Mouse (Mus musculus): Measurements from ENCODE around the gene Cds1.

Gene Cds1

DNA sequence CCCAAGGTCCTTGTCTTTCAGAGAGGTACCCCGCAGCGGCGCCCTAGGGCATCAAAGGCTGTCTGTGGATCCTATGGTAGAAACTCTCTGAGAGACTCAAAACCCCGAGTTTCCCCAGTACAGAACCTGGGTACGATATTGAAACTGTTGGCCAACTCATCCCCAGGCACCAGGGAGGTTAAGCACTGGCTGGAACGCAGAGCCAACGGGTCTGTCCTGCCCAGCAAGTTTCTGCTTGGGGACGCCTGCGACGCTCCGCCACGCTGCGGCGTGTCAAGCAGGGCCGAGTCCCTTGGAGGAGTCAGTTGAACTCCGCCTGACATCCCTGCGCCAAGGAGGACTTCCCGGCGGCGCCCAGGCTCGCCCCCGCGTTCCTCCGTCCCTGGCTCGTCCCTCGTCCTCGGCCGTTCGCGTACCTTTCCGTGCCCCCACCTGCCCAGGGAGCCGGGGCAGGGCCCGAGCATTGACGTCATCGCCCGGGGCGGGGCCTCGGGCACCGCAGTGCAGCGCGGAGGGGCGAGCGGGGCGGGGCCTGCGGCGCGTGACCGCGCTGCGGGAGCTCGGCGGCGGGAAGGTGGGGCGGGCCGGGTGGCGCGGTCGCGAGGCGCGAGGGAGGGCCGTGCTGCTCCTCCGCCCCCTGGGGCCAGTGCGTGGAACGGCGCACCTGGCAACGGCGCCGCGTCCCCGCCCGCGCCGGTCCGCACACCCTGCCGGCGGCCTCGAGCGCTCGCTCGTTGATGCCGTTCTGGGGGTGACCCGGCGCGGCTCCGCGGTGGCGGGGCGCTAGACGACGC lies at the start of gene Cds1:
TSS of gene Cds1 (plus strand) at position 577 of the 794 bp plus-strand sequence.
- DNase-seq (ENCODE audit: low read depth, low spot score), result no peak

GRCm38 (mm10) chr5:101724216-101724615 lies 40.7 kb upstream of the Cds1 start:
- DNase-seq (ENCODE audit: low read depth, low spot score), result no peak

DNA sequence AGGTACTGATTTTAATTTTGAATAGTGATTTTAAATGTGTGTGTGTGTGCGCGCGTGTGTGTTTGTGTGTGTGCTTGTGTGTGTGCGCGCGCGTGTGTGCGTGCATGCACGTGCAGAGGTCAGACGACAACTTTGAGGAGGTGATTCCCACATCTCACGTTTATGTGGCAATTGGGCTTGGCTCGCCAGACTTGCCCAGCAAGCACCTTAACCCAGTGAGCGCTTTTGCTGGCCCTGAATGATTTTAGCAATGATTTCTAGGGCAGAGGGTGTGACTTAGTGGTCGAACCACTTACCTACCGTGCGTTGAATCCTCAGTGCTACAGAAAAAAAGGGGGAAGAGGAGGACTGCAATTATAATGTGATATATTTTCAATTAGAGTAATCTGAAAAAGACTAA lies 40.2 kb upstream of the Cds1 start:
- DNase-seq (ENCODE audit: low read depth, low spot score), result no peak

DNA sequence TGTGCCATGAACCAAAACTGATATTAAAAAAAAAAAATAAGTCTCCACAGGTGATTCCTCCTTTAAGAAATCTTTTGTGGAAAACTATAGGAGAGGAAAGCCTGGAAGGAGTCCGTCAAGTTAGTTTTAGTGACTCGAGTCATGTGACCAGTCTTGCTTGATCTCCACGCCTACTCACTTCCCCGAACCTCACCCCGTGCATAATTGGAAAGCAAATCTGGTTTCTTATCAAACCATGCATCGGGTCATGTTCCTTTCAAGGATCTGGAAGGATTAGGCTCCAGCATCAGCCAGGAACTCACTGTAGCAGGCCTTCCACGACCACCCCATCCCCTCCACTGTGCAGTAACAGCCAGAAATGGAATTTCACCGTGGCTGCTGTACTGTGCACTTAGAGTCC lies 39.2 kb upstream of the Cds1 start:
- DNase-seq (ENCODE audit: low read depth, low spot score), result no peak

- no peak for DNase-seq (ENCODE audit: low read depth, low spot score)
Observed at GRCm38 (mm10) chr5:101726371-101726770, 38.6 kb upstream of the Cds1 start.

GRCm38 (mm10) chr5:101728304-101728905 lies 36.5 kb upstream of the Cds1 start:
- DNase-seq (ENCODE audit: low read depth, low spot score), result no peak

DNA sequence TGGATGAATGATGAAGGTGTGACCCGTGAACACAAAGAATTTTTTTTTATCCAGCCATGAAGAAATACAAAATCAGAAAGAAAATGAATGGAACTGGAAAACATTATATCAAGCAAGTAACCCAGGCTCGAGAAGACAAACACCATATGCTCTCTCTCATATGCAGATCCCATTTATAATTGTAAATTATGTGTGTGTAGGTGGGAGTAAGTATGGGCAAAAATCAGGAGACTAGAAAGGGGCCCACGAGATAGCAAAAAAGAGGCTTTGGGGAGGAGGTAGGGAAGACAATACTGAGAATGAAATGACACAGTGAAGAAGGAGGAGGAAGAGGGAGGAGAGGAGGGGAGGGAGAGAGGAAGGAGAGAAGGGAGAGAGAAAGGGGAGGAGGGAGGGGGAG lies 27.6 kb upstream of the Cds1 start:
- no peak for DNase-seq (ENCODE audit: low read depth, low spot score)

DNA sequence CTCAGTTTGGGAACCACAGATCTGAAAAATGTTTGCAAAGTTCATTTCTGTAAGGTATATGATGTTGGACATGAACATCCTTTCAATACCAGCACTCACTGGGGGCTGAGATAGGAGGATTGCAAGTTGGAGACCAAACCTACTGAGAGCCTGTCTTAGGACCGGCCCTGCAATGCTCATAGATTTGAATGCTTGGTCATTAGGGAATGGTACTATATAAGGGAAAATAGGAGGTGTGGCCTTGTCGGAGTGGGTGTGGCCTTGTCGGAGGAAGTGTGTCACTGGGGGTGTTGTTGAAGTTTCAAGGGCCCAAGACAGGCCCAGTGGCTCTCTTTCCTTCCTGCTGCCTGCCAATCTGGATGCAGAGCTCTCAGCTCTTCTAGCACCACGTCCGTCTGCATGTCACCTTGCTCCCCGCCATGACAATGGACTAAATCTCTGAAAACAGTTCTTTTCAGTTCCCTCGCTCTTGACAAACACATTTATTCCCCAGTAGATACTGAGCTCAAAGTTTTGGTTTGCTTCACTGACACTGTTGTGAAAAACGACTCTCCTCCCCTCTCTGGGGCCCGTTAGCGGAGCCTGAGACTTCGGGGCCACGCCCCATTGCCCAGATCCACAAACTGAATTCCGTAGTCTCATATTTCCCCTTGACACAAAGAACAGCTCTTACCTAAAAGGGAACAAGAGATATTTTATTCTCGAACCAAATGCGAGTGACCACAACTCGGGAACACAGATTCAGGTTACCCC lies 24.3 kb upstream of the Cds1 start:
- DNase-seq (ENCODE audit: low read depth, low spot score), result no peak

DNA sequence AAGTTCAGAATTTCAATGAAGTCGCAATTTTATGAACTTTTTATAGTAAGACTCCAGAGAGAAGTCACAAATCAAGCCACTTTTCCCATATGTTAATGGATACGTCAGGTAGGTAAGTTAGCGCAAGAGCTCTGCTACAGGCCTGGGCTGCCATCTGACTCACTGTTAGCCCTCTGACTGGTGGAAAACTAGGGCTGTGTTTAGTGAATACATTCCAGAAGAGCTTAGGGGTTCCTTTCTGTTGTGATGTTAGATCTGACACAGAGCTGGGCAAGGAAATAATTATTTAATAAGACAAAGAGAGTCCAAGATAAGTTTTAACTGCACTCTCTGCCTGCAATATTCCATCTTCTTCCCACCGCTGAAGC lies 23.7 kb upstream of the Cds1 start:
- no peak for DNase-seq (ENCODE audit: low read depth, low spot score)

- no peak for DNase-seq (ENCODE audit: low read depth, low spot score)
Observed at GRCm38 (mm10) chr5:101742014-101742413, 22.9 kb upstream of the Cds1 start.

DNA sequence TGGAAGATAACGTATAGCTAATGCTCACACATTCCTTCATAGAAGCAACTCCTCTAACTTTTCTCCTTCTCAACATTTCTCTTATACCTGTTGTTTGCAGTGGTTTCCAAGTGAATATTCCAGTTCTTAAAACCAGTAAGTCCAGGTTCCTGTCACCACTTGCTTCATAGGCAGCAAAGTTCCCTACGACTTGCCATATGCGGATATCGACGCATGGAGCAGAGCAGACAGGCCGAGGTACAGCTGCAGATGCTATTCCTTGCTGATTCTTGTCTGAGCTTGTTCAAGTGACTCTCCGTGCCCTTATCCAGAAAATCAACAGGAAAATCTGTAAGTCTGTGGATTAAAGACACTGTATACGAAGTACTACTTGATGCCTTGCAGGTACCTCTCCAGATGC lies 22.5 kb upstream of the Cds1 start:
- DNase-seq (ENCODE audit: low read depth, low spot score), result no peak

GRCm38 (mm10) chr5:101744886-101745285 lies 20.0 kb upstream of the Cds1 start:
- no peak for DNase-seq (ENCODE audit: low read depth, low spot score)

GRCm38 (mm10) chr5:101753680-101754079 lies 11.2 kb upstream of the Cds1 start:
- no peak for DNase-seq (ENCODE audit: low read depth, low spot score)

GRCm38 (mm10) chr5:101757669-101758068 lies 7.3 kb upstream of the Cds1 start:
- no peak for DNase-seq (ENCODE audit: low read depth, low spot score)

DNA sequence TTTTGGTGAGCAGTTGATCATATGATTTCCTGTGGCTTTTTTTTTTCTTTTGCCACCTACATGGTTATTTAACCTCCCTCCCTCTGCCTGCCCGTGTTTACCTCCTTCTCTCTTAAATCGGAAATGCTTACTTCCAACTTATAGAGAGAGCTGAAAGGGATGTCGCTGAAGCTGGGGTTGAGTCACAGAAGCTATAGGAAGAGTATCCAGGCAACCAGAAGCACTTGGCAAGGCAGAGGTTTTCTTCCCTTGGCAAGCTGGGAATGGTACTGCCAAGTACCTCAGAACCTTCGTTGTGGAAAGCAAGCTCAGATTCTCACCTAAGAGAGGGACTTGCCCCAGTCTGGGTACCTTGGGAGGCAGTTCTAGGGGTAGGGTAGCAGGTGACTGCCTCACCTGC lies 3.2 kb upstream of the Cds1 start:
- DNase-seq (ENCODE audit: low read depth, low spot score), result no peak

GRCm38 (mm10) chr5:101763571-101763970 lies 1.4 kb upstream of the Cds1 start:
- DNase-seq (ENCODE audit: low read depth, low spot score), result no peak

DNA sequence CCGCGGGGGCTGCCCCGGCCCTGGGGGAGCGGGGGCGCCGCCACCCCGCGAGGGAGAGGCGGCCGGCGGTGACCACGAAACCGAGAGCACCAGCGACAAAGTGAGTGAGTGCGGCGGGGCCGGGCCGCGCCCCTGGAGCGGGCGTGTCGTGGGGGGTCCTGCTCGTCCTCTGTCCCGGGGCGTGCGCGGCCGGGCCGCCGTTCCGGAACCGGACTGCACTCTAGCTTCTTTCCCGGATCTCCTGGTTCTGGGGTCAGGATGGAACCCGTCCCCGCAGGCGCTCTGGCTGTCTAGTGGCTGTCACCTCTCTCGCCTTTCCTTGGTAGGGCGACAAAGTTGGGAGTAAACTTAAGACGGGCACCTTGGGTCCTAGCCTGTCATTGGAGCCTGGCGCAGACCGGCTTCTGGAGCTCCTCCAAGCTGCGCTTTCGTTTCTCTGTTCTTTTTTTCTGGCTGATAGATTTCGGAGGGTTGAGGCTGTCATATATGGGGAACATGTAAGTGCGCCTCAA lies 516 bp downstream of the Cds1 start:
- no peak for DNase-seq (ENCODE audit: low read depth, low spot score)

DNA sequence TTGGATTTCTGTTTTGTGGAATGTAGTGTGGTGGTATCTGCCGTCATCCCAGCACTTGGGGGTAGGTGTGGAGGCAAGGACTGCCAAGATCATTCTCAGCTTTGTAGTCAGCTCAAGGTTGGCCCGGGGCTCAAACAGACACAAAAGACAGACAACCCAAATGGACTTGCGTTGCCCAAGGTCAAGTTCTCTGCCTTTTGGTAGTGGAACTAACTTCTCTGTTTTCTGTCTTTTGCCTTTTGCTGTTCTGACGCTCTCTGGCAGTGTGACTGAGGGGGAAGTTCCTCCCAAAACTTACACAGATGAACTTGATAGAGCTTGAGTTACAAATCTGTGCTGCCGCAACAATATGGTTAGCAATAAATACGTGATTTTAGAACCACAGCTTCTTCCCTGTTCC lies 1.3 kb downstream of the Cds1 start:
- DNase-seq (ENCODE audit: low read depth, low spot score), result no peak

DNA sequence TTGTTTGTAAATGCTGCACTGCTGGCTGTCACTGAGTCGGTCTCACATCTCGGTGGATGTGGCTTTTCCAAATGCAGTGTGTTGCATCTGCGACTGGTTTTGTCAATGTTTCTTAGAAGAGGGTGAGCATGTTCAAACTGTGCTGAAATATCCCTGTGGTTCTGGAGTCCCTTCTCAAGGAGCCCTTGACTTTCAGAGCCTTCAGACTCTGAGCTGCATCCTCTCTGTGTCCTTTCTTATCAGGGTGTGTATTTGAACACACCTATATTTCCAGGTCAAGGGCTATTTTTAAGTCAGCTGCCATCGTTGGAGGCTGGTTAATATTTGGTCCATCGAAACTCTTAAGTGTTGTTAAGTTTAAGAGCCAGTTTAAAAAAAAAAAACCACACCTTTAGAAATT lies 2.2 kb downstream of the Cds1 start:
- DNase-seq (ENCODE audit: low read depth, low spot score), result no peak

DNA sequence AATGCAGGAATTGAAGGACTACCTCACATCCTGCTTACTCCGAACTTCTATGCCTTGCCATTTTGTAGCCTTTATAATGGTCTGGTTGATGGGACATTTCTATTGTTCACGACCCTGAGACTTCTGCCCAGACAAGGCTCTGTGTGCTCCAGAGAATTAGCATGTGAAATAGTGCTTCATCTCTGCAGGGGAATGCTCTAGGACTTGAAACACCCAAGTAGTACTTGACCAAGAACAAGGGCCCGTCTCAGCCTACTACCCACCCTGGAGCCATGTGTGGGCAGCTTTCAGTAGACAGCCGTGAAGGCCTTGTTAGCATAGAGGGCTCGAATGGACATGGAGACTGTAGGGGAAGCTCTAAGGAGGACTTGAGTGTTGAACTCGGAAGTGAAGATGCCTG lies 2.6 kb downstream of the Cds1 start:
- no peak for DNase-seq (ENCODE audit: low read depth, low spot score)

GRCm38 (mm10) chr5:101768558-101768957 lies 3.6 kb downstream of the Cds1 start:
- DNase-seq (ENCODE audit: low read depth, low spot score), result no peak

DNA sequence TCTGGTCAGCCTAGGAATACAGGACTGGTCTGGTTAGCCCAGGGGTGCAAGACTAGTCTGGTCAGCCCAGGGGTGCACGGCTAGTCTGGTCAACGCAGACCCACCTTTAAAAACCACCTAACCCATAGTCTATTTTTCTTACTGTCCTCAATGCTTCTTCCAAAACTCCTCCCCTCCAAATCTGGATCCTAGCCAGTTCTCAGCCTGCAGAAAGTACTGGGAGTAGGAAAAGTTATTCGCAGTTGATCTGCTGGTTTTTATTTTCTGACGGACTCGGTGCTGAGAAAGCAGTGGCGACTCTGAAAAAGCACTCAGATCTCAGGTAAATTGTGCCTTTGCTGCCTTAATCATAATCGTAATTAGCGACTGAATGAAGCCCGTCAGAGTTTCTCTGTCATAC lies 7.7 kb downstream of the Cds1 start:
- no peak for DNase-seq (ENCODE audit: low read depth, low spot score)

DNA sequence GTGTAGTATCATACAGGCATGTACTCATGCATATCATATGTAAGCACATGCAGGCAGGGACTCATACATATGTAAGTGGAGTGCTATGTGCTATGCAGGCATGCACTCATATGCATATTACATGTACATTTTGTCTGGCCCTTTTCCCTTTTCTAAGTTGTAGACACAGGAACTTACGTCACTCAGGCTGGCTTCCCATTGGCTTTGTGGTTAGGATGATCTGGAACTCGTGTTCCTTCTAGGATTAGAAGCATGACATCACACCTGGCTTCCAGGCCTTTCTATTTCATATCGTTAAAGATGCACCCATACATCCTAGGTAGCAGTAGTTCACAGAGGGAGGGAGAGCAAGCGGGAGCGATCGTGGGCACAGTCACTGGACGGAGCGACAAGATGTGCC lies 10.3 kb downstream of the Cds1 start:
- no peak for DNase-seq (ENCODE audit: low read depth, low spot score)

Data from A20 (cell line).